Mouse (Mus musculus): ENCODE measurements around the gene Raver1.

DNA sequence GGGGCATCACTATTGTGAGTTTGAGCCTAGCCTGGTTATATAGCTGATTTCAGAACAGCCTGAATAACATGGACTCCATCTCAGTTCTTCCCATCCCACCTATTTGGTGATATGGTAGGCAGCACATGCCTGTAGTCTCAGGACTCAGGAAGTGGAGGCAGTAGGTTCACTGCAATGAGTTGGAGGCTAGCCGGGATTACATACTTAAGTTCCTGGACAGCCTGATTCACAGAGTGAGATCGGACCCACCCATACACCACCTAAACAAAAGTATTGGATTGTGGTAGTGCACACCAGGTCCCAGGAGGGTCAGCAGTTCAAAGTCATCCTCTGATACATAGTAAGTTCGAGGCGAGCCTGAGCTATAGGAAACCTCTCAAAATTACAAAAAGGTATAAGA lies 19.2 kb downstream of the Raver1 start:
- TF ChIP-seq POLR2A (IDR thresholded peaks at IDR 0.05; ENCODE audit: extremely low read depth, insufficient read depth, low read length) (no peak), CTCF (IDR thresholded peaks at IDR 0.05; ENCODE audit: extremely low read depth, insufficient read depth, low read length) (no peak)

Measured in cortical plate, adult 2 months (tissue).